Mouse (Mus musculus): ENCODE results near the gene Six5. TPM values are rescaled to one million over a fixed set of nuclear protein-coding genes. Genes with fewer than 3 reads are reported as not detected.

Six5 gene
- polyA plus RNA-seq, 1 experiment: 20.0 TPM

GRCm38 (mm10) chr7:19136673-19137334 lies 42.4 kb downstream of the Six5 start:
- Histone ChIP-seq H3K27ac (ENCODE audit: control insufficient read depth, insufficient read depth, low read length) (no peak overlapping the region), H3K4me3 (ENCODE audit: control insufficient read depth, insufficient read depth, low read length) (no peak overlapping the region), H3K4me1 (replicated peaks; ENCODE audit: control insufficient read depth, insufficient read depth, low read length) (peaks cover 13% of the 10 kb centered on the region), H3K36me3 (ENCODE audit: control insufficient read depth, insufficient read depth, low read length) (peaks cover 21% of the 10 kb centered on the region; the same call in 1 of the 2 replicates), H3K27me3 (ENCODE audit: control insufficient read depth, insufficient read depth, low read length) (no peaks in the 10 kb centered on the region)
- no peak for DNase-seq
- TF ChIP-seq POLR2A (IDR thresholded peaks at IDR 0.05; ENCODE audit: control insufficient read depth, extremely low read depth, insufficient read depth, low read length, poor library complexity): no peak
- no peak for TF ChIP-seq CTCF (IDR thresholded peaks at IDR 0.05; ENCODE audit: borderline replicate concordance, control insufficient read depth, extremely low read depth, insufficient read depth, low read length, poor library complexity)
- WGBS: 50% methylated on average over 38 of the region's 38 CpGs

GRCm38 (mm10) chr7:19137380-19137779 lies 43.0 kb downstream of the Six5 start:
- TF ChIP-seq CTCF (IDR thresholded peaks at IDR 0.05; ENCODE audit: borderline replicate concordance, control insufficient read depth, extremely low read depth, insufficient read depth, low read length, poor library complexity) (0 out of 2 replicates have a peak, but pooled peaks have one; percentile 54), POLR2A (IDR thresholded peaks at IDR 0.05; ENCODE audit: control insufficient read depth, extremely low read depth, insufficient read depth, low read length, poor library complexity) (no peak)
- 60% methylated on average over 5 of the region's 5 CpGs for WGBS
- peak; percentile 70 for DNase-seq
- Histone ChIP-seq H3K36me3 (ENCODE audit: control insufficient read depth, insufficient read depth, low read length) (peaks cover 21% of the 10 kb centered on the region; the same call in 1 of the 2 replicates), H3K4me3 (ENCODE audit: control insufficient read depth, insufficient read depth, low read length) (no peak overlapping the region), H3K27ac (ENCODE audit: control insufficient read depth, insufficient read depth, low read length) (no peak overlapping the region), H3K4me1 (replicated peaks; ENCODE audit: control insufficient read depth, insufficient read depth, low read length) (peaks cover 12% of the 10 kb centered on the region), H3K27me3 (ENCODE audit: control insufficient read depth, insufficient read depth, low read length) (no peaks in the 10 kb centered on the region)

GRCm38 (mm10) chr7:19146793-19147192 lies 52.4 kb downstream of the Six5 start:
- Histone ChIP-seq H3K27me3 (ENCODE audit: control insufficient read depth, insufficient read depth, low read length) (no peaks in the 10 kb centered on the region), H3K4me1 (replicated peaks; ENCODE audit: control insufficient read depth, insufficient read depth, low read length) (peaks cover 8% of the 10 kb centered on the region), H3K4me3 (ENCODE audit: control insufficient read depth, insufficient read depth, low read length) (no peak overlapping the region), H3K27ac (ENCODE audit: control insufficient read depth, insufficient read depth, low read length) (no peak overlapping the region), H3K36me3 (ENCODE audit: control insufficient read depth, insufficient read depth, low read length) (no peaks in the 10 kb centered on the region)
- TF ChIP-seq CTCF (IDR thresholded peaks at IDR 0.05; ENCODE audit: borderline replicate concordance, control insufficient read depth, extremely low read depth, insufficient read depth, low read length, poor library complexity) (no peak), POLR2A (IDR thresholded peaks at IDR 0.05; ENCODE audit: control insufficient read depth, extremely low read depth, insufficient read depth, low read length, poor library complexity) (no peak)
- 92% methylated on average over 10 of the region's 10 CpGs for WGBS
- DNase-seq: no peak

GRCm38 (mm10) chr7:19147497-19148045 lies 53.2 kb downstream of the Six5 start:
- Histone ChIP-seq H3K4me1 (replicated peaks; ENCODE audit: control insufficient read depth, insufficient read depth, low read length) (peaks cover 8% of the 10 kb centered on the region), H3K36me3 (ENCODE audit: control insufficient read depth, insufficient read depth, low read length) (no peaks in the 10 kb centered on the region), H3K4me3 (ENCODE audit: control insufficient read depth, insufficient read depth, low read length) (no peak overlapping the region), H3K27ac (ENCODE audit: control insufficient read depth, insufficient read depth, low read length) (no peak overlapping the region), H3K27me3 (ENCODE audit: control insufficient read depth, insufficient read depth, low read length) (no peaks in the 10 kb centered on the region)
- no peak for DNase-seq
- 65% methylated on average over 6 of the region's 6 CpGs for WGBS
- TF ChIP-seq POLR2A (IDR thresholded peaks at IDR 0.05; ENCODE audit: control insufficient read depth, extremely low read depth, insufficient read depth, low read length, poor library complexity): no peak
- TF ChIP-seq CTCF (IDR thresholded peaks at IDR 0.05; ENCODE audit: borderline replicate concordance, control insufficient read depth, extremely low read depth, insufficient read depth, low read length, poor library complexity): no peak

Other genes starting within 250 kb of the Six5 start
- gene Pglyrp1, start 223.3 kb upstream of the Six5 start, polyA plus RNA-seq (2012; rRNA removed): 49.8 and 59.4 TPM in 2 replicates
- 56.5 and 67.1 TPM in 2 replicates for gene Ccdc61, start 184.2 kb upstream of the Six5 start, polyA plus RNA-seq (2012; rRNA removed)
- gene Nova2, start 168.7 kb upstream of the Six5 start, polyA plus RNA-seq (2012; rRNA removed): 0.39 and 0.40 TPM in 2 replicates
- gene Nanos2, start 107.2 kb upstream of the Six5 start, polyA plus RNA-seq (2012; rRNA removed): 0.12 TPM in 1 of 2 replicates, not detected in the other
- gene Mypop, start 103.3 kb upstream of the Six5 start, polyA plus RNA-seq (2012; rRNA removed): 3.6 and 5.0 TPM in 2 replicates
- 67.2 and 76.3 TPM in 2 replicates for gene Irf2bp1, start 90.5 kb upstream of the Six5 start, polyA plus RNA-seq (2012; rRNA removed)
- gene Foxa3, start 71.1 kb upstream of the Six5 start, polyA plus RNA-seq (2012; rRNA removed): 0.51 and 0.69 TPM in 2 replicates
- 150 and 189 TPM in 2 replicates for gene Sympk, start 70.2 kb upstream of the Six5 start, polyA plus RNA-seq (2012; rRNA removed)
- 0.05 and 0.18 TPM in 2 replicates for gene Rsph6a, start 39.9 kb upstream of the Six5 start, polyA plus RNA-seq (2012; rRNA removed)
- 50.7 and 55.6 TPM in 2 replicates for gene Dmwd, start 18.4 kb upstream of the Six5 start, polyA plus RNA-seq (2012; rRNA removed)
- 108 and 154 TPM in 2 replicates for gene Dmpk, start 10.7 kb upstream of the Six5 start, polyA plus RNA-seq (2012; rRNA removed)
- gene Gm4969, start 23.8 kb downstream of the Six5 start, polyA plus RNA-seq (2012; rRNA removed): 0.24 and 0.31 TPM in 2 replicates
- gene Fbxo46, start 25.3 kb downstream of the Six5 start, polyA plus RNA-seq (2012; rRNA removed): 29.2 and 30.1 TPM in 2 replicates
- gene Qpctl, start 54.7 kb downstream of the Six5 start, polyA plus RNA-seq (2012; rRNA removed): 15.3 and 18.2 TPM in 2 replicates
- 32.8 and 36.7 TPM in 2 replicates for gene Snrpd2, start 55.1 kb downstream of the Six5 start, polyA plus RNA-seq (2012; rRNA removed)
- 0.73 and 0.79 TPM in 2 replicates for gene Gipr, start 71.5 kb downstream of the Six5 start, polyA plus RNA-seq (2012; rRNA removed)
- gene Eml2, start 81.8 kb downstream of the Six5 start, polyA plus RNA-seq (2012; rRNA removed): 38.9 and 40.3 TPM in 2 replicates
- gene Gpr4, start 117.9 kb downstream of the Six5 start, polyA plus RNA-seq (2012; rRNA removed): 4.2 and 5.5 TPM in 2 replicates
- 46.5 and 46.7 TPM in 2 replicates for gene Opa3, start 133.7 kb downstream of the Six5 start, polyA plus RNA-seq (2012; rRNA removed)
- 325 and 327 TPM in 2 replicates for gene Vasp, start 177.2 kb downstream of the Six5 start, polyA plus RNA-seq (2012; rRNA removed)
- gene Ppm1n, start 185.5 kb downstream of the Six5 start, polyA plus RNA-seq (2012; rRNA removed): 0.57 and 0.63 TPM in 2 replicates
- 3.0 and 19.9 TPM in 2 replicates for gene Rtn2, start 188.0 kb downstream of the Six5 start, polyA plus RNA-seq (2012; rRNA removed)
- 1.8 and 1.9 TPM in 2 replicates for gene Fosb, start 215.5 kb downstream of the Six5 start, polyA plus RNA-seq (2012; rRNA removed)

All from thymus, adult 2 months (tissue).